Comparison of ENCODE assay signal across 15 mouse cellular contexts in genomic region chr13:77848868-77849267, GRCm38 (mm10).
DNase-seq lines count a peak whose midpoint lies in the region; ATAC-seq and TF ChIP-seq lines count a peak whose summit lies in the region.
"Had no signal": no experiment of that assay in that cellular context is flagged by ENCODE, and none has a peak within 500 bp of the region (broad histone marks: within the 10 kb centered on the region; RNA-seq: fewer than 3 reads in every experiment).

No protein-coding gene starts in this region.

- peak; percentile 1; the same call in 1 of the 2 replicates for TF ChIP-seq CTCF in brain, embryonic 14.5 days (IDR thresholded peaks at IDR 0.05; ENCODE audit: borderline replicate concordance, extremely low read depth, insufficient read depth, insufficient read length)

- no peak overlapping the region for H3K4me2 ChIP-seq in liver, embryonic 12.5 days
- H3K4me2 ChIP-seq: forebrain, embryonic 12.5 days; heart, embryonic 13.5 days; limb, embryonic 15.5 days; midbrain, embryonic 12.5 days; neural tube, embryonic 15.5 days had no signal

- WGBS in liver, embryonic 12.5 days (ENCODE audit: insufficient replicate concordance): 71% methylated on average over 4 of the region's 4 CpGs

- H3K27me3 ChIP-seq in liver, embryonic 12.5 days (replicated peaks): no peaks in the 10 kb centered on the region
- H3K27me3 ChIP-seq: forebrain, embryonic 12.5 days; heart, embryonic 13.5 days; limb, embryonic 15.5 days; midbrain, embryonic 12.5 days; neural tube, embryonic 15.5 days had no signal

- no peak overlapping the region for H3K27ac ChIP-seq in liver, embryonic 12.5 days
- H3K27ac ChIP-seq: forebrain, embryonic 12.5 days; heart, embryonic 13.5 days; limb, embryonic 15.5 days; midbrain, embryonic 12.5 days; neural tube, embryonic 15.5 days had no signal

- DNase-seq in cerebellum, postnatal 10 days: peak; percentile 9 to 18
- DNase-seq in cerebellum, adult 11-12 months: no peak
- DNase-seq in liver (peak; percentile 5), A20 (ENCODE audit: low read depth, low spot score) (peak; percentile 65)
- DNase-seq in brain, embryonic 14.5 days (ENCODE audit: low read depth): no peak
- no peak for DNase-seq in left cerebral cortex, postnatal 14 days (ENCODE audit: low spot score in 2 of 2)
- no peak for DNase-seq in urinary bladder, postnatal 4 days (ENCODE audit: low spot score in 2 of 2)
- DNase-seq: adrenal gland, postnatal 25 days; layer of hippocampus, adult 9-11 months had no signal

- H3K9me3 ChIP-seq in liver, embryonic 12.5 days (replicated peaks): no peaks in the 10 kb centered on the region
- H3K9me3 ChIP-seq: forebrain, embryonic 12.5 days; limb, embryonic 15.5 days; midbrain, embryonic 12.5 days; neural tube, embryonic 15.5 days had no signal

- no peak overlapping the region for H3K4me3 ChIP-seq in liver, embryonic 12.5 days
- H3K4me3 ChIP-seq: forebrain, embryonic 12.5 days; heart, embryonic 13.5 days; limb, embryonic 15.5 days; midbrain, embryonic 12.5 days; neural tube, embryonic 15.5 days had no signal

- intact Hi-C loops in left cerebral cortex, postnatal 14 days (cut with DNase I): no loop called here

- no peaks in the 10 kb centered on the region for H3K4me1 ChIP-seq in liver, embryonic 12.5 days
- H3K4me1 ChIP-seq: forebrain, embryonic 12.5 days; heart, embryonic 13.5 days; limb, embryonic 15.5 days; midbrain, embryonic 12.5 days; neural tube, embryonic 15.5 days had no signal

- TF ChIP-seq POLR2A in brain, embryonic 14.5 days (IDR thresholded peaks at IDR 0.05; ENCODE audit: borderline replicate concordance, extremely low read depth, insufficient read depth, insufficient read length, poor library complexity, severe bottlenecking): no peak

- no peaks in the 10 kb centered on the region for H3K36me3 ChIP-seq in liver, embryonic 12.5 days
- H3K36me3 ChIP-seq: forebrain, embryonic 12.5 days; heart, embryonic 13.5 days; limb, embryonic 15.5 days; midbrain, embryonic 12.5 days; neural tube, embryonic 15.5 days had no signal

- H3K9ac ChIP-seq in liver, embryonic 12.5 days: no peak overlapping the region
- H3K9ac ChIP-seq: forebrain, embryonic 12.5 days; heart, embryonic 13.5 days; limb, embryonic 15.5 days; midbrain, embryonic 12.5 days; neural tube, embryonic 15.5 days had no signal

- ATAC-seq in liver, embryonic 12.5 days: no peak

Comparison
In these comparisons a context has a peak if more than half of its experiments do, and no peak if none do; other contexts are left out.
1. DNase-seq: peak in cerebellum, postnatal 10 days (2 of 2), liver (single experiment) and A20 (single experiment); none in cerebellum, adult 11-12 months (single experiment), brain, embryonic 14.5 days (single experiment), left cerebral cortex, postnatal 14 days (0 of 2) and urinary bladder, postnatal 4 days (0 of 2).